Mouse (Mus musculus) heart, embryonic 12.5 days (tissue): Measurements from ENCODE around the gene Ptpn3. TPM values are rescaled to one million over a fixed set of nuclear protein-coding genes. Genes with fewer than 3 reads are reported as not detected.
A peak's percentile ranks its signal among the peaks of the same experiment; 100 is the strongest.
"Not testable (repeated sequence)": the region's sequence is repeated elsewhere in the genome, so short reads cannot be mapped to it uniquely, and the experiment has no call there.

Source experiments
- ATAC-seq: fragments of 200-750 bp; cut with Nextera tagmentation; 2 replicates; pipeline ENCODE4 v1.8.0; 2017; ENCODE audit warnings: moderate TSS enrichment, moderate library complexity; ENCODE audit not compliant: insufficient number of reproducible peaks, low FRiP score
- H3K27ac ChIP-seq: fragments of 300-500 bp; sonication (generic); 2 replicates; pipeline ENCODE4 v1.5.1; 2016; ENCODE audit warnings: mild to moderate bottlenecking, moderate library complexity; ENCODE audit not compliant: poor library complexity, severe bottlenecking
- H3K27me3 ChIP-seq: fragments of 300-500 bp; sonication (generic); replicated peaks from 2 replicates; pipeline ENCODE4 v1.6.1; 2016; ENCODE audit warnings: mild to moderate bottlenecking, moderate library complexity
- H3K36me3 ChIP-seq: fragments of 300-500 bp; sonication (generic); 2 replicates; pipeline ENCODE4 v1.6.1; 2016; ENCODE audit warnings: mild to moderate bottlenecking, moderate library complexity
- H3K4me1 ChIP-seq: fragments of 300-500 bp; sonication (generic); replicated peaks from 2 replicates; pipeline ENCODE4 v1.6.1; 2016; ENCODE audit warnings: mild to moderate bottlenecking
- H3K4me2 ChIP-seq: fragments of 300-500 bp; sonication (generic); 2 replicates; pipeline ENCODE4 v1.6.1; 2016; ENCODE audit warnings: mild to moderate bottlenecking, moderate library complexity
- H3K4me3 ChIP-seq: fragments of 300-500 bp; sonication (generic); 2 replicates; pipeline ENCODE4 v1.5.1; 2016; ENCODE audit warnings: mild to moderate bottlenecking
- H3K9ac ChIP-seq: fragments of 300-500 bp; sonication (generic); 2 replicates; pipeline ENCODE4 v1.6.1; 2016; ENCODE audit warnings: mild to moderate bottlenecking, moderate library complexity
- H3K9me3 ChIP-seq: fragments of 300-500 bp; sonication (generic); replicated peaks from 2 replicates; pipeline ENCODE4 v1.6.1; 2016; ENCODE audit warnings: mild to moderate bottlenecking, moderate library complexity
- WGBS: fragments of 180-500 bp; shearing (Covaris S2); methylation state at CpG from one replicate; pipeline ENCODE4 v1.1.7; 2016; 5-methylcytosine and 5-hydroxymethylcytosine counted together
- polyA plus RNA-seq: library from polyadenylated mRNA; unstranded; fragments of >200 nt; fragmentation: Nextera tagmentation; extraction: Ambion mirVana; gene quantifications from 2 replicates; pipeline ENCODE4 v1.2.1, GENCODE M21; 2016

Gene Ptpn3
- polyA plus RNA-seq, 1 experiment from 2014 or later = 1.7 TPM

DNA sequence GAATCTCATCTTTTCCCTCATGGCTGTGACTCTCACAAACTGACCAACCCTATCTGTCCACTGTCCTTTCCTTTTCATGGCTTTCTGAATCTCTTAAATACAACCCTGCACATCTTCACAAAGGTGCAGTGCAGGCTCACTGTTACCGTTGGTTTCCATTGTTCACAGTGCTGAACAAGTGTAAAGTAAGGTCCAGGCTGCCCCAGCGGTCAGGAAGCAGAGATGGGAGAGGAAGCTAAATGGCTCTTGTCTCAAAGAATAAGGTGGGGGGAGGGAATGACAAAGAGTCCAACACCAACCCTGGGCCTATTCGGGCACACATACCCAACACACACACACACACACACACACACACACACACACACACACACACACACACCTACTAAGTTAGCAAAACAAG lies 24.0 kb downstream of the Ptpn3 start:
- H3K27me3 ChIP-seq = 0 out of 2 replicates have a peak, but pooled peaks cover 3% of the 10 kb centered on the region
- H3K9ac ChIP-seq = no peak overlapping the region
- no peak overlapping the region for H3K4me3 ChIP-seq
- H3K27ac ChIP-seq = no peak overlapping the region
- WGBS = 90% methylated on average over 3 of the region's 3 CpGs
- no peaks in the 10 kb centered on the region for H3K36me3 ChIP-seq
- no peak overlapping the region for H3K4me2 ChIP-seq
- no peak for ATAC-seq
- no peaks in the 10 kb centered on the region for H3K9me3 ChIP-seq
- peaks cover 10% of the 10 kb centered on the region for H3K4me1 ChIP-seq

DNA sequence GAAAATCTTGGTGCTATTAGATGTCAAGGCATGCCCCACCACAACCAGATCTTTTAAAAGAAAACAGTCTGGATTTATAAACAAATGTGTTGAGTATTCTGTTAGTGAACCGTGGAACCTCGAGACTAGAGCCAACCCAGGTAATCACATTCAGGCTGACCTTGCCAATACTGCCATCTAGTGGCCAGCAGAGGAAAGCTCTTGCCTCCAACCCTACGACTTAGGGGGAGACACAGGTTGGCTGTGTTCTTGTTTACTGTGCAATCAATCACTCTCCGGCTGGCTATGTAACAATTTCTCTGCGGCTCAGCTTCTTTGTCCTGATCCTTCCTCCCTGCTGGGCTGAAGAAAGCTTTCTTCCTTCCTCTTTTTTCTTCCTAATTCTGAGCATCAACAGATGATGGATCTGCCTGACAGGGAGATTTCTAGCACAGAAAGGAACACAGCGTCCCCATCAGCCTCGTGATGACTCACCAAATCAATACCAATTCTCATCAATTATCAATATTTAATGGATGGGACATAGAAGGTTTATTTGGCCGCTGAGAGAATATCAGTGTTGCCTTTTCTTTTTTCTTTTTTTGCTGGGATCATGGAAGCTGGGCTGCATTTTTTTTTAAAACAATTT lies 26.4 kb downstream of the Ptpn3 start:
- Histone ChIP-seq H3K27ac (no peak overlapping the region), H3K9ac (no peak overlapping the region), H3K27me3 (no peaks in the 10 kb centered on the region; the same call in 1 of the 2 replicates), H3K4me1 (peaks cover 10% of the 10 kb centered on the region), H3K36me3 (no peaks in the 10 kb centered on the region), H3K9me3 (no peaks in the 10 kb centered on the region), H3K4me2 (no peak overlapping the region), H3K4me3 (no peak overlapping the region)
- no peak; the same call in 1 of the 2 replicates for ATAC-seq
- 11% methylated on average over 8 of the region's 8 CpGs for WGBS

DNA sequence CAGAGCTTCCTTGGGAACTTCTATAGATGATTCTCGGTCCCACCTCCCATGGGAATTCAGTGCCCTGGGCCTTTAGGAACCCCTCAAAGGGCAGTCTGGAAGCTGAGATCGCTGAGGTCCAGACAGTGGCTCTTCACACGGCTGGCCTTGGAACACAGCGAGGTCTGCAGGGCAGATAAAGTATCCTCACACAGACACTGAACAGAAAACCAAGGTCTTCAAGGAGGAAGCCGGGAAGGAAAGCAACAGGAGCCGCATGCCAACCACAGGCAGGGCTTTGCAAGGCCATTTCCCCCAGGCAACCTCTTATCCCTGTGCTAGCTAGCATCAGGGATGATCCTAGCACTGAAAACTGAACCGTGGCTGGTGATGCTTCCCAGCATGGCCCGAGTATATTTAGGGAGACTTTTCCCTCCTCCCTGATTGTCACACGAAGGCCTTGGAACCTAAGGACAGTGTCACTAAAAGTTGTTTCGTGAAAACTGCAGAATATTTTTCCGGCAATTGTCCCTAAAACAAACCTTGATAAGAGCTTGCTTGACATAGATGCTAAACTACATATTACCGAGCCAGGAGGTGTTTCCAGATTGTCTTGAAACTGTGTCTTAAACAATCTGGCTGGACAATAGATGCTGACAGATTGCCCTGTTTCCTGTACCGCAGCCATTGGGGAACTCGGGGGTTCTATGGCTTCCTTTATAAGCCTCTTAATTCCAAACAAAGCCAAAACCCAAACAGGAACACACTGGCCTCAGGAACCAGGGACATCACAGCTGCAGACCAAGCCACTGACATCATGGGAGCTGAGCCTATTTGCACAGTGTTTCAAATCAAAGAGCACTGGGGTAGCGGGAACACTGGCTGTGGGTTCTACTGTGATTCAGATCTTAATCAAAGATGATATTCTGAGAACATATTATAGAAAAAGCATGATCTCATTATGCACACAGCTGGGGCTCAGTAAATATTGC lies 27.8 kb downstream of the Ptpn3 start:
- no peak overlapping the region for H3K27ac ChIP-seq
- H3K9ac ChIP-seq = no peak overlapping the region
- H3K9me3 ChIP-seq = no peaks in the 10 kb centered on the region
- WGBS = 51% methylated on average over 15 of the region's 15 CpGs
- peaks cover 3% of the 10 kb centered on the region; the same call in 1 of the 2 replicates for H3K27me3 ChIP-seq
- ATAC-seq = no peak
- no peaks in the 10 kb centered on the region for H3K36me3 ChIP-seq
- H3K4me2 ChIP-seq = no peak overlapping the region
- peaks cover 6% of the 10 kb centered on the region for H3K4me1 ChIP-seq
- H3K4me3 ChIP-seq = no peak overlapping the region

DNA sequence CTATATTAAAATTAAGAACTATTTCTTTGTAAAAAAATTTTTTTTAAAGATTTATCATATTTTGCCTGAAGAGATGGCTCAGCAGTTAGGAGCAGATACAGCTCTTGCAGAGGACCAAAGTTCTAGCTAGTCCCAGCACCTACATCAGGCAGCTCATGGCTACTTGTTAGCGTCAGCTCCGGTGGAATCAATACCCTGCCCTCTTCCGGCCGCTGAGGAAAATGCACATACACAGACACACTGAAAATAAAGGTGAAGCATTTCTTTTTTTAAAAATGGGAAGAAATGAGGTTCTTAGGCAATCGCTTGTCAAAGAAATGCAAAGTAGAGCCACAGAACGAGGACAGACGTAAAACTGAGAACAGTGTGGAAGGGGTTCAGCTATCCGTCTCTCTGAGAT lies 30.6 kb downstream of the Ptpn3 start:
- no peaks in the 10 kb centered on the region for H3K9me3 ChIP-seq
- no peak overlapping the region for H3K27ac ChIP-seq
- H3K4me3 ChIP-seq = no peak overlapping the region
- no peaks in the 10 kb centered on the region for H3K36me3 ChIP-seq
- no peak overlapping the region for H3K4me2 ChIP-seq
- no peak for ATAC-seq
- no peak overlapping the region for H3K9ac ChIP-seq
- WGBS = 83% methylated on average over 8 of the region's 8 CpGs
- peaks cover 16% of the 10 kb centered on the region for H3K4me1 ChIP-seq
- peaks cover 3% of the 10 kb centered on the region; the same call in 1 of the 2 replicates for H3K27me3 ChIP-seq

DNA sequence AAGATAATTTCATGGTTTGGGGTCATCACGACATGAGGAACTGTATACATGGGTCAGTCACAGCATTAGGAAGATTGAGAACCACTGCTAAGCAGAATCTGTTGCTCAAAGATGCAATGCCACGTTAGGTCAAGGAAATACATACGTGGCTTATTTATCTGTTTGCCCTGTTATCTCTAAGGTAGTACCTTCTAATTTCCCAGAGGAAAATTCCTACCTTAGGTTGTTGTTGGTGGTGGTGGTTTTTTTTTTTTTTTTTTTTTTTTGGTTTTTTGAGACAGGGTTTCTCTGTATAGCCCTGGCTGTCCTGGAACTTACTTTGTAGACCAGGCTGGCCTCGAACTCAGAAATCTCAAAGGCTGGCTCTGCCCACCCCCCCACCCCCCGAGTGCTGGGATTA lies 31.1 kb downstream of the Ptpn3 start:
- not testable (repeated sequence) for ATAC-seq, H3K27ac ChIP-seq, H3K27me3 ChIP-seq, H3K4me2 ChIP-seq, H3K4me3 ChIP-seq, H3K9ac ChIP-seq, H3K9me3 ChIP-seq, H3K36me3 ChIP-seq
- peaks cover 20% of the 10 kb centered on the region for H3K4me1 ChIP-seq
- WGBS = 79% methylated on average over 5 of the region's 5 CpGs

DNA sequence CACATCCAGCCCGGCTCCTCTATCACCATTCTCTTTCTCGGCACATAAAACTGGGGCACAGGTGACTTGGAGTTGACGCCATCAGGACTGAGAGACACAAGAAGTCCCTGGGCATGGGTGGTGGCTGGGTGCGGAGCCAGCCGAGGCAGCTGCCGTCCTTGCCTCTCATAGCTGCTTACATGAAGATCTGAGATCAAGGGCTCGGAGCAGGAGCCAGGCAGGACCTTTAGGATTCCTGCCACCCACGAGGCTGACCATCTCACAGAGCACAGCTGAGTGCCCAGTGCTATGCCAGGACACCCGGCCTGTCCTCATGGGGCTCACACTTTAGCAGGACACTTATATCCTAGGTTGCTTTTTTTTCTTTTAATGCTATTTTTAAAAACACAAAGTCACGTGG lies 32.3 kb downstream of the Ptpn3 start:
- Histone ChIP-seq H3K27me3 (peaks cover 3% of the 10 kb centered on the region; the same call in 1 of the 2 replicates), H3K36me3 (no peaks in the 10 kb centered on the region), H3K9ac (no peak overlapping the region), H3K4me1 (peaks cover 23% of the 10 kb centered on the region), H3K4me2 (no peak overlapping the region), H3K4me3 (no peak overlapping the region), H3K9me3 (no peaks in the 10 kb centered on the region), H3K27ac (no peak overlapping the region)
- ATAC-seq = no peak
- WGBS = 80% methylated on average over 10 of the region's 10 CpGs

DNA sequence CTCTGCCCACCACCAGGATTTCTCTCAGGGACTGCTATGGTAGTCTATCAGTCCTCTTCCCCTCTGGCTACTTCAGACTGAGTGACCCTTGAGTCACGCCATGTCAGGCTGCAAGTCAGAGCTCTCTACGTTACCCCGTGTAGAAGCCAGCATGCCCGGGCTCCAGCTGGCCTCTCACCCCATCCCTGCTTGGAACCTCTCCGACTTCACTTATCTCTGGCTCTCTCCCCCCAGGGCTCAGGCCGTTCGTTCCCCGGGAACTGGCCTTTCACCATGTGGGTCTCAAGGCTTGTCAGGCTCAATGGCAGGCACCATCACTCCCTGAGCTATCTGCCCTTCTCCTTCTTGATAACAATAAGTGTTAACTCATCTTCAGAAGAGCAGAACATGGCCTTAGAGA lies 33.3 kb downstream of the Ptpn3 start:
- Histone ChIP-seq H3K9ac (no peak overlapping the region), H3K4me3 (no peak overlapping the region), H3K9me3 (no peaks in the 10 kb centered on the region), H3K36me3 (no peaks in the 10 kb centered on the region), H3K4me2 (no peak overlapping the region), H3K27ac (no peak overlapping the region), H3K4me1 (peaks cover 23% of the 10 kb centered on the region), H3K27me3 (peaks cover 3% of the 10 kb centered on the region; the same call in 1 of the 2 replicates)
- no peak for ATAC-seq
- 40% methylated on average over 8 of the region's 8 CpGs for WGBS

DNA sequence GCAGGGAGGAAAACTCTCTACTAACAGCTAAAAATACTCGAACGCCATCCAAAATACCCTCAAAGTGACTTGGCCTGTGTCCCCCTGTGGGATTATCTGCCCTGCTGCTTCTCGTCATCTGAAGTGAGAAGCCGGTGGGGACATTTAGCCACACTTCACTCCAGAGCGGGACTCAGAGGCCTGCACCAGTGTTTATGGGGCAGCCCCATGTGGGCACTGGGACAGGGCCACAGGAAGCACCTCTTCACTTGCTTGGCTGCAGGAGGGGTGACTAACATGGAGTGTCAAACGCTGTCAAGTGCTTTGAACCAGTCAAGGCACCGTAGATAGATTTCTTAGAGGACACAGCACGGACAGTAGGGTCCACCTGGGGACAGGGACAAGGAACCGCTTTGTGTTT lies 35.2 kb downstream of the Ptpn3 start:
- Histone ChIP-seq H3K4me1 (peaks cover 28% of the 10 kb centered on the region), H3K9ac (no peak overlapping the region), H3K4me2 (no peak overlapping the region), H3K27me3 (0 out of 2 replicates have a peak, but pooled peaks cover 3% of the 10 kb centered on the region), H3K4me3 (no peak overlapping the region), H3K9me3 (no peaks in the 10 kb centered on the region), H3K36me3 (no peaks in the 10 kb centered on the region), H3K27ac (peak overlapping the region; percentile 24; the same call in 1 of the 2 replicates)
- WGBS = 49% methylated on average over 9 of the region's 9 CpGs
- no peak for ATAC-seq

DNA sequence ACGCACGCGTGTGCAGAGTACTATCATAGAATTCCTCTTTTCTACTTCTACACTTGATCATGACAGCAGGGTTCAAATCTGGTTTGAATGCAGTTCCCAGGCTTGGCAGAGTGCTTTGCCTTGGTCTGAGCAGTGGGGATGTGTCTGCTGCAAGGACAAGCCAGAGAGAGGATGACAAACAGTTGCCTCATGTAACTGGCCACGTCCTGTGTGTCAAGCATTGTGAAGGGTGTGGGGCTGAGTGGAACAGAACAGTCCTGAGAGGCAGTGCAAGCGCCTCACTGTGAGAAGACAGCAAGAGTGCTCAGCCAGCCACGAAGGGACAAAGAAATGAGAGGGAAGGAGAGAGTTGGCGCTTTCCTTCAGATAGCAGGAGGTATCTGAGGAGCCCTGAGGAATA lies 37.9 kb downstream of the Ptpn3 start:
- ATAC-seq = no peak
- Histone ChIP-seq H3K36me3 (no peaks in the 10 kb centered on the region), H3K27ac (no peak overlapping the region), H3K9me3 (no peaks in the 10 kb centered on the region), H3K4me1 (peaks cover 27% of the 10 kb centered on the region), H3K9ac (no peak overlapping the region), H3K4me2 (no peak overlapping the region), H3K27me3 (no peaks in the 10 kb centered on the region), H3K4me3 (no peak overlapping the region)
- WGBS = 74% methylated on average over 7 of the region's 7 CpGs

DNA sequence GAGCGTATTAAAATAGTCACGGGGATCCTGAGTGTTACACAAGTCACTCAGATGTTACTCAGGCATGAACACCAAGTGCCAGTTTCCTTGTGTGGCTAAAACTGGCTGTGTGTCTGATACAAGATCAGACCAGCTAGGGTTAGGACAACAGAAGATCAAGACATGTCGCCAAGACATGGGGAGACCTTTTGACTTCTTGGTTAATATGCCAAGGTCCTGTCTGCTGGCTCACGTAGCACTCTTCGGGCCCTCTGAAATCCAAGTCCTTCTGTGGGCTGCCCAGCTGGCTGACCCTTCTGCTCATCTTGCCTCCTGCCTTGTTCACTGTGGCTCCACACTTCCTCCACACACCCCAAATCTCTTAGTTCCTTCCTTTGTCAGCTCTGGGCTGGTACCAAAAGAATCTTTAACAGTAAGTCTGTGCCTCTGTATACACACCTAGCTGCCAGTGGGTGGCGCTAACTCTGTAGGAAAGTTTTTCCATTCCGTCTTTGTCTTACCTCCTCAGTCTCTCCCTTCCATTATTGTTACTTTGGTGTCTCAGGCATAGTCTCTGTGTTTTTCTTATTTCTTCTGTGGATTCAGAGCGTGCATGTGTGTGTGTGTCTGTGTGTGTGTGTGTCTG lies 38.5 kb downstream of the Ptpn3 start:
- Histone ChIP-seq H3K4me2 (no peak overlapping the region), H3K4me3 (no peak overlapping the region), H3K27me3 (no peaks in the 10 kb centered on the region), H3K27ac (no peak overlapping the region), H3K9me3 (no peaks in the 10 kb centered on the region), H3K4me1 (peaks cover 28% of the 10 kb centered on the region), H3K9ac (no peak overlapping the region), H3K36me3 (no peaks in the 10 kb centered on the region)
- 72% methylated on average over 8 of the region's 8 CpGs for WGBS
- ATAC-seq = no peak

DNA sequence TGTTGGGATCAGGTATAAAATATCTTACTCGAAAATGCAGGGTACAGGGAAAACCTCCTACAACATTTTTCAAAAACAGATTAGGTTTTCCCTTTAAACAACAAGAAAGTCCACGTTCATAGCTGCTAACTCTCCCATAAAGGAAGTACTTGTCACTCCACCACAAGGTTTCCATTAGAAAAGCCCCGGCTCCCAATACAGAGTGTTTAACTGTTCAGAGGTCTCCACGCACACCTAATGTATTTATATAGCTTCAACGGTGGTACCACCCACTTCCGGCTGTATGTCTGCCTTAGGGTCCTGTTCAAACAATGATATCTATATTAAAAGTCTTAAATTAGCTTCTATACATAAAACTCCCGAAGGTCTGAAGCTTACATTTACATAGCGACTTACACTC lies 39.2 kb downstream of the Ptpn3 start:
- 67% methylated on average over 8 of the region's 8 CpGs for WGBS
- no peaks in the 10 kb centered on the region for H3K36me3 ChIP-seq

More for the DNA sequence above, 39.2 kb downstream of the Ptpn3 start:
- H3K27ac ChIP-seq = no peak overlapping the region
- no peak overlapping the region for H3K9ac ChIP-seq
- H3K9me3 ChIP-seq = no peaks in the 10 kb centered on the region
- H3K4me2 ChIP-seq = no peak overlapping the region
- no peak overlapping the region for H3K4me3 ChIP-seq
- H3K27me3 ChIP-seq = no peaks in the 10 kb centered on the region
- H3K4me1 ChIP-seq = peaks cover 29% of the 10 kb centered on the region
- ATAC-seq = no peak
